Mouse (Mus musculus) MEL (cell line): ENCODE measurements at regions not wholly inside any gene's neighbourhood (a gene's known extent, or its start where the extent isn't known, plus 50 kb on each side); places are given as distances from the start of the nearest gene placed in this dataset.

Source experiments
- DNase-seq: peaks from one replicate; pipeline ENCODE4 v3.0.0; 2011; ENCODE audit warnings: low read depth, low spot score
- H3K27ac ChIP-seq: 2 replicates; pipeline ENCODE4 v1.5.1; 2012; ENCODE audit warnings: low read depth, mild to moderate bottlenecking, control low read depth, low read length, moderate library complexity; ENCODE audit not compliant: control insufficient read depth
- H3K27me3 ChIP-seq, 2 experiments: fragments of 150-350 bp in 1 of 2; sonication (generic) in 1 of 2; 2 replicates each; pipeline ENCODE4 v1.6.1; 2012; ENCODE audit warnings: low read length in 2 of 2, mild to moderate bottlenecking in 2 of 2, improper control_type of control experiment in 1 of 2, moderate library complexity in 1 of 2; ENCODE audit not compliant: insufficient read depth in 2 of 2, control insufficient read depth in 1 of 2
- H3K36me3 ChIP-seq, 2 experiments: 2 replicates each; pipeline ENCODE4 v1.6.1; 2012 to 2014; ENCODE audit warnings: low read length in 2 of 2, improper control_type of control experiment in 1 of 2, inconsistent platforms in 1 of 2, mild to moderate bottlenecking in 1 of 2; ENCODE audit not compliant: insufficient read depth in 2 of 2, control insufficient read depth in 1 of 2
- H3K4me1 ChIP-seq, 2 experiments: fragments of 150-350 bp in 1 of 2; sonication (generic) in 1 of 2; 2 replicates each; pipeline ENCODE4 v1.6.1; 2012; ENCODE audit warnings: low read length in 2 of 2, improper control_type of control experiment in 1 of 2, mild to moderate bottlenecking in 1 of 2; ENCODE audit not compliant: insufficient read depth in 2 of 2, control insufficient read depth in 1 of 2
- H3K4me3 ChIP-seq, 2 experiments: fragments of 150-350 bp in 1 of 2; sonication (generic) in 1 of 2; 2 replicates each; pipeline ENCODE4 v1.5.1; 2012; ENCODE audit warnings: low read depth in 2 of 2, low read length in 2 of 2, mild to moderate bottlenecking in 2 of 2, moderate library complexity in 2 of 2, control low read depth in 1 of 2, improper control_type of control experiment in 1 of 2; ENCODE audit not compliant: control insufficient read depth in 1 of 2, insufficient read depth in 1 of 2
- H3K79me2 ChIP-seq: 2 replicates; pipeline ENCODE4 v1.6.1; 2012; ENCODE audit warnings: mild to moderate bottlenecking, low read length, moderate library complexity; ENCODE audit not compliant: control insufficient read depth, poor library complexity, insufficient read depth
- H3K9ac ChIP-seq: 2 replicates; pipeline ENCODE4 v1.6.1; 2012; ENCODE audit warnings: low read depth, mild to moderate bottlenecking, control low read depth, low read length, moderate library complexity; ENCODE audit not compliant: control insufficient read depth, poor library complexity, severe bottlenecking
- H3K9me3 ChIP-seq: fragments of 150-350 bp; sonication (generic); replicated peaks from 2 replicates; pipeline ENCODE4 v1.6.1; 2012; ENCODE audit warnings: mild to moderate bottlenecking, low read length, improper control_type of control experiment, moderate library complexity; ENCODE audit not compliant: insufficient read depth
- CHD1 ChIP-seq: IDR thresholded peaks from 2 replicates; pipeline ENCODE4 v1.6.1; 2012; ENCODE audit warnings: low read depth, mild to moderate bottlenecking, inconsistent platforms, low read length, improper control_type of control experiment
- ETS1 ChIP-seq: IDR thresholded peaks from 2 replicates; pipeline ENCODE4 v1.6.1; 2012; ENCODE audit warnings: low read depth, mild to moderate bottlenecking, inconsistent platforms, low read length, improper control_type of control experiment, moderate library complexity
- HCFC1 ChIP-seq: IDR thresholded peaks from 2 replicates; pipeline ENCODE4 v1.6.1; 2012; ENCODE audit warnings: low read depth, mild to moderate bottlenecking, inconsistent platforms, low read length, improper control_type of control experiment, moderate library complexity
- KAT2A ChIP-seq: conservative IDR thresholded peaks from 2 replicates; pipeline ENCODE4 v1.6.1; 2012; ENCODE audit warnings: low read depth, low read length, improper control_type of control experiment, inconsistent platforms
- MAFK ChIP-seq: IDR thresholded peaks from 2 replicates; pipeline ENCODE4 v1.6.1; 2011; ENCODE audit warnings: low read depth, mild to moderate bottlenecking, low read length, improper control_type of control experiment, borderline replicate concordance
- MXI1 ChIP-seq: IDR thresholded peaks from 2 replicates; pipeline ENCODE4 v1.6.1; 2011; ENCODE audit warnings: mild to moderate bottlenecking, low read depth, low read length, improper control_type of control experiment
- MYB ChIP-seq: IDR thresholded peaks from 2 replicates; pipeline ENCODE4 v1.6.1; 2011; ENCODE audit warnings: mild to moderate bottlenecking, low read depth, low read length, improper control_type of control experiment
- MYC ChIP-seq: IDR thresholded peaks from 2 replicates; pipeline ENCODE4 v1.6.1; 2011; ENCODE audit warnings: low read depth, mild to moderate bottlenecking, low read length, improper control_type of control experiment, moderate library complexity
- NELFE ChIP-seq: IDR thresholded peaks from 2 replicates; pipeline ENCODE4 v1.6.1; 2011; ENCODE audit warnings: low read depth, low read length, improper control_type of control experiment
- POLR2A ChIP-seq, 2 experiments: IDR thresholded peaks; 2 replicates each; pipeline ENCODE4 v1.6.1; 2011 to 2012; ENCODE audit warnings: low read length in 2 of 2, mild to moderate bottlenecking in 2 of 2, control low read depth in 1 of 2, improper control_type of control experiment in 1 of 2, low read depth in 1 of 2, moderate library complexity in 1 of 2; ENCODE audit not compliant: control insufficient read depth in 1 of 2, insufficient read depth in 1 of 2, poor library complexity in 1 of 2
- RCOR1 ChIP-seq: IDR thresholded peaks from 2 replicates; pipeline ENCODE4 v1.6.1; 2012; ENCODE audit warnings: low read depth, mild to moderate bottlenecking, inconsistent platforms, low read length, improper control_type of control experiment
- SMC3 ChIP-seq: IDR thresholded peaks from 2 replicates; pipeline ENCODE4 v1.6.1; 2011; ENCODE audit warnings: low read depth, low read length, improper control_type of control experiment
- TAL1 ChIP-seq: IDR thresholded peaks from 2 replicates; pipeline ENCODE4 v1.6.1; 2012; ENCODE audit warnings: mild to moderate bottlenecking, inconsistent platforms, low read length, moderate library complexity, mixed read lengths
- UBTF ChIP-seq: IDR thresholded peaks from 2 replicates; pipeline ENCODE4 v1.6.1; 2012; ENCODE audit warnings: low read depth, mild to moderate bottlenecking, inconsistent platforms, low read length, improper control_type of control experiment, moderate library complexity, borderline replicate concordance; ENCODE audit not compliant: insufficient read depth
- USF2 ChIP-seq, 2 experiments: IDR thresholded peaks; 2 replicates each; pipeline ENCODE4 v1.6.1; 2011 to 2012; ENCODE audit warnings: improper control_type of control experiment in 2 of 2, low read length in 2 of 2, borderline replicate concordance in 1 of 2, inconsistent platforms in 1 of 2, low read depth in 1 of 2, mild to moderate bottlenecking in 1 of 2; ENCODE audit not compliant: insufficient read depth in 1 of 2
- ZKSCAN1 ChIP-seq: IDR thresholded peaks from 2 replicates; pipeline ENCODE4 v1.6.1; 2012; ENCODE audit warnings: low read depth, mild to moderate bottlenecking, inconsistent platforms, low read length, improper control_type of control experiment, moderate library complexity

DNA sequence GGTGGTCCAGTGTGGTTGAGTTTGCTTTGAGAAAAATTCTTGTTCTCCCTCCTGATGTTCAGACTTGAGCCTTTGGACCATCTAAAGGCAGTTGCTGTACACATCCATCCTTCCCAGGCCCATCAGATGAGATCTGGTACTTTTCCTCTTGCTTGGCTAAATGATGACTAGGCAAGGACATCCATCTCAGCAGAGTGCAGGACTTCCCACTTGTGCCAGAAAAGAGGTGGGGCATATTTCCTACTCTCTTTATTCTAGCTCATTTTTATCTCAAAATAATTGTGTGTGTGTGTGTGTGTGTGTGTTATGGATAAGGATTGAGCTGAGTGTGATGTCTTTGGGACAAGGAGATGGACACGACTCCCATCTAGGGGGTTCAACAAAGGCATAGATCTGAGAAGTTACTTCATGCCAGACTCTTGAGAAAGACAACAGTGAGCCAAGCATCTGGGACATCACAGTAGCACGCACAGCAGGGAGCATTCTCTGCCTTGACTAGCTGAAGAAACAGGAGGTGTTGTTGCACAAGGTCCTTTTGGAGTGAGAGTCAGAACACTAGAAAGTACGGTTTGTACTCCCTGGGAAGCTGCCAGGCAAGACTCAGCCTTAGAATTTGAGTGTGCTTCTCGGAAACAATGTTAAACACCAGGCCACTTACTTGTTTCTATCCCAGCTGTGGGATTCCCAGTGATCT is 177.8 kb upstream of the Tgfbr2 start:
- no peak overlapping the region for H3K9ac ChIP-seq
- H3K27ac ChIP-seq: no peak overlapping the region
- no peak for DNase-seq
- H3K36me3 ChIP-seq: no peaks in the 10 kb centered on the region
- no peaks in the 10 kb centered on the region for H3K79me2 ChIP-seq
- no peaks in the 10 kb centered on the region for H3K9me3 ChIP-seq
- H3K27me3 ChIP-seq: no peaks in the 10 kb centered on the region
- H3K4me3 ChIP-seq: no peak overlapping the region
- no peaks in the 10 kb centered on the region for H3K4me1 ChIP-seq
- TF ChIP-seq POLR2A (IDR thresholded peaks at IDR 0.05; ENCODE audit: control insufficient read depth in 1 of 2, insufficient read depth in 1 of 2, low read depth in 1 of 2, low read length in 2 of 2, poor library complexity in 1 of 2) (no peak), MYC (no peak), UBTF (no peak), SMC3 (no peak)

DNA sequence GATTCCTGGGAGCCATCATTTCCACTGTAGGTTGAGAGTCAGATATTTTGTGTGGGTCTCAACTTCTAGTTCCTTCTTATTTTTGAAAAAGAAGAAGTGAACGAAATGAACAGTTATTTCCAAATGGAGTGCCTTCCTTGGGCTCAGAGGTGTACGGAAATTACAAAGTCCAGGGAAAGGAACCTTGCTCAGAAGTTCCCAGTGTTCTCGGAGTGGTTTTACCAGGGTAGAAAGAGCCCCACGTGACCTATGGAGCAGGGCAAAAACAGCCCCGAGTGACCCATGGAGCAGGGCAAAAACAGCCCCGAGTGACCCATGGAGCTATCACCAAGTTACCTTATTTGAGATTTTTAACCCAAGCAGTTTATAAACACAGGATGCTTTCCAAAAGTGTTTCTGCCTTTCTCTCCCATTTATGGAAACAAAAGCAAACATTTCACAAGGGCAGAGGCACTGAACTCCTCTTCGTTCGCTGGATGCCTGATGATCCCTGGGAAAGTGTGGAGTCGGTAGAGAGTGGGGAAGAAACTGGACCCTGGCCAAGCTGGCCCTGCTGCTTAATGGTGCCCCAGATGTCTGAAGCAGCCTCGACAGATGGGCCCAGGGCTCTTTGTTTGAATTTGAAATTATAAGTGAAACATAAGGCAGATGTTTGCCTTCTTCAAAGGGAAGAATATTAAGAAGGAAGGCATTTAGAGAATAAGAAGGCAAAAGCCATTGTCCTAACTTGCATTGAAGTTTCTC is 175.8 kb upstream of the Tgfbr2 start:
- H3K4me3 ChIP-seq: no peak overlapping the region
- no peaks in the 10 kb centered on the region for H3K9me3 ChIP-seq
- H3K27me3 ChIP-seq: no peaks in the 10 kb centered on the region
- H3K36me3 ChIP-seq: no peaks in the 10 kb centered on the region
- no peaks in the 10 kb centered on the region for H3K79me2 ChIP-seq
- DNase-seq: no peak
- TF ChIP-seq RCOR1 (no peak), TAL1 (no peak), ZKSCAN1 (no peak), CHD1 (no peak), MXI1 (no peak), ETS1 (no peak), MYB (no peak), KAT2A (no peak), HCFC1 (no peak), NELFE (no peak), SMC3 (no peak), USF2 (IDR thresholded peaks at IDR 0.05; ENCODE audit: borderline replicate concordance in 1 of 2, insufficient read depth in 1 of 2, low read depth in 1 of 2, low read length in 2 of 2) (no peak), MAFK (no peak)
- TF ChIP-seq, all 39 proteins: peak for 0
- Histone ChIP-seq H3K27ac (no peak overlapping the region), H3K4me1 (no peaks in the 10 kb centered on the region), H3K9ac (no peak overlapping the region)
